Comparison of ENCODE assay signal across 8 mouse cellular contexts in genomic region chr5:114776174-114776573, GRCm38 (mm10). TPM values are rescaled to one million over a fixed set of nuclear protein-coding genes. Genes with fewer than 3 reads are reported as not detected.
DNase-seq lines count a peak whose midpoint lies in the region; ATAC-seq lines count a peak whose summit lies in the region.

No protein-coding gene starts in this region.

- no peak for DNase-seq in kidney, adult 8-10 months
- peak; percentile 50 for DNase-seq in brain, adult 2 months (ENCODE audit: low read depth, low spot score)
- DNase-seq in embryo, embryonic 10.5 days (ENCODE audit: low spot score), result no peak
- DNase-seq in gastrocnemius, postnatal 36 days, result no peak
- no peak for DNase-seq in frontal cortex, postnatal 36 days (ENCODE audit: low spot score in 2 of 2)

- peak overlapping the region; percentile 98; the same call in 1 of the 2 replicates for H3K4me3 ChIP-seq in kidney, embryonic 14.5 days (ENCODE audit: low read length)
- peak overlapping the region; percentile 95 for H3K4me3 ChIP-seq in hindbrain, embryonic 12.5 days
- peak overlapping the region; percentile 99 for H3K4me3 ChIP-seq in midbrain, embryonic 13.5 days (replicated peaks)

- intact Hi-C loops in gastrocnemius, postnatal 36 days (cut with DNase I), result no loop called here

- no peaks in the 10 kb centered on the region; the same call in 1 of the 2 replicates for H3K27me3 ChIP-seq in kidney, embryonic 14.5 days (ENCODE audit: control insufficient read depth, insufficient read depth, low read length)
- H3K27me3 ChIP-seq in hindbrain, embryonic 12.5 days, result no peaks in the 10 kb centered on the region
- no peaks in the 10 kb centered on the region for H3K27me3 ChIP-seq in midbrain, embryonic 13.5 days

- ATAC-seq in kidney, embryonic 14.5 days (ENCODE audit: low FRiP score, low TSS enrichment), result no peak
- no peak for ATAC-seq in hindbrain, embryonic 12.5 days (ENCODE audit: low FRiP score)
- ATAC-seq in midbrain, embryonic 13.5 days, result no peak

- H3K4me1 ChIP-seq in kidney, embryonic 14.5 days (ENCODE audit: control insufficient read depth, insufficient read depth, low read length), result peaks cover 18% of the 10 kb centered on the region
- peaks cover 44% of the 10 kb centered on the region for H3K4me1 ChIP-seq in hindbrain, embryonic 12.5 days
- peaks cover 72% of the 10 kb centered on the region for H3K4me1 ChIP-seq in midbrain, embryonic 13.5 days (replicated peaks)

- 58% methylated on average over 7 of the region's 7 CpGs for WGBS in kidney, embryonic 14.5 days
- 64% methylated on average over 7 of the region's 7 CpGs for WGBS in hindbrain, embryonic 12.5 days
- 66% methylated on average over 7 of the region's 7 CpGs for WGBS in midbrain, embryonic 13.5 days

- no peak overlapping the region; the same call in 1 of the 2 replicates for H3K9ac ChIP-seq in kidney, embryonic 14.5 days (ENCODE audit: low read depth, low read length)
- H3K9ac ChIP-seq in hindbrain, embryonic 12.5 days, result peak overlapping the region; percentile 27; the same call in 1 of the 2 replicates
- H3K9ac ChIP-seq in midbrain, embryonic 13.5 days (replicated peaks), result peak overlapping the region; percentile 46

- no peaks in the 10 kb centered on the region for H3K36me3 ChIP-seq in kidney, embryonic 14.5 days (ENCODE audit: control insufficient read depth, insufficient read depth, low read length)
- no peaks in the 10 kb centered on the region for H3K36me3 ChIP-seq in hindbrain, embryonic 12.5 days
- no peaks in the 10 kb centered on the region for H3K36me3 ChIP-seq in midbrain, embryonic 13.5 days

- no peak overlapping the region for H3K27ac ChIP-seq in kidney, embryonic 14.5 days (ENCODE audit: low read depth, low read length)
- no peak overlapping the region; the same call in 1 of the 2 replicates for H3K27ac ChIP-seq in hindbrain, embryonic 12.5 days
- H3K27ac ChIP-seq in midbrain, embryonic 13.5 days, result no peak overlapping the region

- no peaks in the 10 kb centered on the region for H3K9me3 ChIP-seq in kidney, embryonic 14.5 days (ENCODE audit: control insufficient read depth, low read length)
- no peaks in the 10 kb centered on the region for H3K9me3 ChIP-seq in hindbrain, embryonic 12.5 days (replicated peaks)
- H3K9me3 ChIP-seq in midbrain, embryonic 13.5 days, result no peaks in the 10 kb centered on the region

- H3K4me2 ChIP-seq in kidney, embryonic 14.5 days (replicated peaks; ENCODE audit: low read depth, low read length), result peak overlapping the region; percentile 71
- peak overlapping the region; percentile 80 for H3K4me2 ChIP-seq in hindbrain, embryonic 12.5 days (replicated peaks)
- peak overlapping the region; percentile 91 for H3K4me2 ChIP-seq in midbrain, embryonic 13.5 days (replicated peaks)

RNA-seq across cellular contexts. Expression of gene Git2, which starts 0.9 kb away (rescaled TPM):
- 32.8 and 41.7 TPM in 2 replicates for polyA plus RNA-seq in kidney, embryonic 14.5 days (2014; fragmentation: Nextera tagmentation; extraction: Ambion mirVana)
- 47.2 and 57.1 TPM in 2 replicates for polyA plus RNA-seq in hindbrain, embryonic 12.5 days (2016; fragmentation: Nextera tagmentation; extraction: Ambion mirVana)
- polyA plus RNA-seq in midbrain, embryonic 13.5 days (2015; fragmentation: Nextera tagmentation; extraction: Ambion mirVana), result 41.5 and 49.8 TPM in 2 replicates
- total RNA-seq in gastrocnemius, postnatal 36 days (2021), result 10 to 100 TPM; 15.9 to 17.4 TPM

RNA-seq across cellular contexts. Expression of gene Ankrd13a, which starts 1.7 kb away (rescaled TPM):
- polyA plus RNA-seq in kidney, embryonic 14.5 days (2014; fragmentation: Nextera tagmentation; extraction: Ambion mirVana), result 37.0 and 67.9 TPM in 2 replicates
- 80.2 and 81.9 TPM in 2 replicates for polyA plus RNA-seq in hindbrain, embryonic 12.5 days (2016; fragmentation: Nextera tagmentation; extraction: Ambion mirVana)
- 34.9 and 48.3 TPM in 2 replicates for polyA plus RNA-seq in midbrain, embryonic 13.5 days (2015; fragmentation: Nextera tagmentation; extraction: Ambion mirVana)
- total RNA-seq in gastrocnemius, postnatal 36 days (2021), result 10 to 100 TPM; 18.8 to 21.4 TPM

RNA-seq across cellular contexts. Expression of gene 1500011B03Rik, which starts 47.1 kb away (rescaled TPM):
- polyA plus RNA-seq in kidney, embryonic 14.5 days (2014; fragmentation: Nextera tagmentation; extraction: Ambion mirVana), result 128 and 143 TPM in 2 replicates
- polyA plus RNA-seq in hindbrain, embryonic 12.5 days (2016; fragmentation: Nextera tagmentation; extraction: Ambion mirVana), result 165 TPM in 2 replicates
- polyA plus RNA-seq in midbrain, embryonic 13.5 days (2015; fragmentation: Nextera tagmentation; extraction: Ambion mirVana), result 225 and 235 TPM in 2 replicates
- 1 to 10 TPM; 4.9 to 5.2 TPM for total RNA-seq in gastrocnemius, postnatal 36 days (2021)
